Mouse (Mus musculus) bone marrow macrophage, adult 2 months (primary cell): ENCODE data around the gene Pigg. TPM values are rescaled to one million over a fixed set of nuclear protein-coding genes. Genes with fewer than 3 reads are reported as not detected.
"Not testable (repeated sequence)": the region's sequence is repeated elsewhere in the genome, so short reads cannot be mapped to it uniquely, and the experiment has no call there.

Experiments
- H3K27ac ChIP-seq: 2 replicates; pipeline ENCODE4 v1.5.1; 2012; ENCODE audit warnings: low read depth, low read length; ENCODE audit not compliant: insufficient read depth
- H3K4me1 ChIP-seq: 2 replicates; pipeline ENCODE4 v1.6.1; 2012; ENCODE audit warnings: low read length; ENCODE audit not compliant: control insufficient read depth, insufficient read depth
- H3K4me3 ChIP-seq: 2 replicates; pipeline ENCODE4 v1.5.1; 2012; ENCODE audit warnings: mild to moderate bottlenecking, low read length, moderate library complexity; ENCODE audit not compliant: insufficient read depth
- CTCF ChIP-seq: IDR thresholded peaks from 2 replicates; pipeline ENCODE4 v1.5.1; 2012; ENCODE audit warnings: low read depth, mild to moderate bottlenecking, low read length, moderate library complexity
- POLR2A ChIP-seq: IDR thresholded peaks from 2 replicates; pipeline ENCODE4 v1.6.1; 2012; ENCODE audit warnings: mild to moderate bottlenecking, low read depth, low read length, borderline replicate concordance
- polyA plus RNA-seq: library from polyadenylated mRNA; stranded (reverse); fragments of >200 nt; gene quantifications from 2 replicates; pipeline ENCODE4 v1.2.4, GENCODE M21; 2012; ENCODE audit not compliant: missing spikeins, insufficient read depth, insufficient read length

Pigg gene
- polyA plus RNA-seq, result 5.1 and 5.8 TPM in 2 replicates

- Histone ChIP-seq H3K4me3 (peak within 1 kb of the TSS; percentile 91), H3K4me1 (peaks cover 4% of the 10 kb centered on the region), H3K27ac (peak within 1 kb of the TSS; percentile 89)
- TF ChIP-seq POLR2A (peak; percentile 52; the same call in 1 of the 2 replicates), CTCF (no peak)
Measured at GRCm38 (mm10) chr5:108312224-108313064, at the start of gene Pigg. Pigg (plus strand) TSS chr5:108312609.

- Histone ChIP-seq H3K27ac (no peak overlapping the region), H3K4me3 (no peak overlapping the region), H3K4me1 (peaks cover 10% of the 10 kb centered on the region)
- TF ChIP-seq CTCF (no peak), POLR2A (no peak)
Measured at GRCm38 (mm10) chr5:108262722-108263121, 49.7 kb upstream of the Pigg start.

- not testable (repeated sequence) for H3K4me3 ChIP-seq, H3K27ac ChIP-seq
- peaks cover 14% of the 10 kb centered on the region for H3K4me1 ChIP-seq
Measured at GRCm38 (mm10) chr5:108263785-108264184, 48.6 kb upstream of the Pigg start.

- Histone ChIP-seq H3K4me3 (no peak overlapping the region), H3K27ac (no peak overlapping the region), H3K4me1 (peaks cover 16% of the 10 kb centered on the region)
- TF ChIP-seq POLR2A (no peak), CTCF (no peak)
Measured at GRCm38 (mm10) chr5:108266990-108267389, 45.4 kb upstream of the Pigg start.

DNA sequence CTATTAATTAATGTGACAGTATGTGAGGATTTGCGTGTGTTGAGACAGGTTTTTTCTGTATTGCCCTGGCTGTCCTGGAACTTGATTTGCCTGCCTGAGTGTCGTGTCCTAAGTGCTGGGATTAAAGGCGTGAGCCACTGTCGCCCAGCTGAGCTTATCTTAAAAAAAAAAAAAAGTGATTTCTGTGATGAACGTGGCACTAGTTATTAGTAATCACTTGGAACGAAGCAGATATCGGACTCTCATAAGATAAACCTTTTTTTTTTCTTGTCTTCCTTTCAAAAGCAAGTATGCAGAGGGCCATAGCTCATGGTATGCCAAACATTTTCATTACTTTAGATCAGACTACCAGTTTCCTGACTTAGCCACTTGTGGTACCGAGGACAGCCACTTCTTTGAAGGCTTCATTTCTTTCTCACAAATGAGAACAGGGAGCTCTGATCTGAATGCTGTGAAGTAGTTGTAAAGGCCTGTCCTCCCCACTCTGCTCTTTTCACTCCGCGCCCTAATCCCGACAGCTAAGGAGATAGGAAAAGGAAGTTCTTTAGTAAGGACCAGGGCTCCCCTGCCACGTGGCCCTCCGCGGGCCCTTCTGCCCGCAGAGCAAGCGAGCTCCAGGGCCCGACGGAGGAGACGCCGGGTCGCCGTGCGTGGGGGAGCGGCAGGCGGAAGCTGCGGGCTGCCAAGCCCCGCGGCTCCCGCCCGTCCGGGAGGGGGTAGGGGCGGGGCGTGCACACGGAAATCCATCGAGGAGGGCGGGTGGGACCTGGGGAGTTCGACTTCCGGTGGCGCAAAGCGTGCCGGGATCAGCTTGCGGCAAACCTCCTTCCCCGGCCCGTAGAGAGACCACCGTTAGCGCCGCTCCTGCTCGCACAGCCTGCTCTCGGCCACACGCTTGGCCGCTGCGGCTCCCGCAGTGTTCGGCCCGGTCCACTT, 44.0 kb upstream of the Pigg start, which contains the start of gene Dr1:
Gene Dr1 (plus strand): TSS at position 771 of the 936 bp plus-strand sequence.
- TF ChIP-seq CTCF (no peak), POLR2A (peak; percentile 34; the same call in 1 of the 2 replicates)
- H3K27ac ChIP-seq, result peak within 1 kb of the TSS; percentile 88
- peaks cover 27% of the 10 kb centered on the region for H3K4me1 ChIP-seq
- peak within 1 kb of the TSS; percentile 88 for H3K4me3 ChIP-seq

DNA sequence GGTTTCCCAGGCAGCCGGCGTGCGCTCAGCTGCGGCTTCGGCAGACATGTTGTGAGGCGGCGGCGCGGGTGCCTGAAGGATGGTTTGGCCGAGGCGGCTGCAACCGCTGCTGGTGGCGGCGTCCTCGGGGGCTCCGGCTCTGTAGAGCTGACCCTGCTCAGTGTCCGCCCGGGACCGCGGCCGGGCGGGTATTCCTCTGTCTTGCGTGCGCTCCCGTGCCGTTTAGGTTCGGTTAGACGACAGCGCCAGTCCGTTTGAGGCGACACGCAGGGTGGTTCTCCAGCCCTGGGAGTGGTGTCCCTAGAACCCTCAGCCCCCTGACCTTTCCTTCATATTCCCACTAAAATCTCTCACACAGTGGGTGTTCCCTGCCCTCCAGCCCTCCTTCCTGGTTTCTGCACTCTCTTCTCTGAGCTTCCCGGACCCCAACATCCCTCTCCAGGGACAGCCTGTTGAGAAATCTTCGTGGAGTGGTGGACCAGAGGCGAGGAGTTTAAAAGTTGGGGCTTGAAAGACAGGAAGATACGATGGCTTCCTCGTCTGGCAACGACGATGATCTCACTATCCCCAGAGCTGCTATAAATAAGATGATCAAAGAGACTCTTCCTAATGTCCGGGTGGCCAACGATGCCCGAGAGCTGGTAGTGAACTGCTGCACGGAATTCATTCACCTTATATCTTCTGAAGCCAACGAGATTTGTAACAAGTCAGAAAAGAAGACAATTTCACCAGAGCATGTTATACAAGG, 43.2 kb upstream of the Pigg start:
- peaks cover 27% of the 10 kb centered on the region for H3K4me1 ChIP-seq
- peak overlapping the region; percentile 88 for H3K27ac ChIP-seq
- TF ChIP-seq POLR2A (no peak), CTCF (no peak)

GRCm38 (mm10) chr5:108269811-108270151, 42.6 kb upstream of the Pigg start:
- Histone ChIP-seq H3K27ac (peak overlapping the region; percentile 88), H3K4me1 (peaks cover 29% of the 10 kb centered on the region), H3K4me3 (peak overlapping the region; percentile 88)
- TF ChIP-seq CTCF, result no peak
- no peak for TF ChIP-seq POLR2A

More for the DNA sequence above, 43.2 kb upstream of the Pigg start:
- H3K4me3 ChIP-seq, result peak overlapping the region; percentile 88

DNA sequence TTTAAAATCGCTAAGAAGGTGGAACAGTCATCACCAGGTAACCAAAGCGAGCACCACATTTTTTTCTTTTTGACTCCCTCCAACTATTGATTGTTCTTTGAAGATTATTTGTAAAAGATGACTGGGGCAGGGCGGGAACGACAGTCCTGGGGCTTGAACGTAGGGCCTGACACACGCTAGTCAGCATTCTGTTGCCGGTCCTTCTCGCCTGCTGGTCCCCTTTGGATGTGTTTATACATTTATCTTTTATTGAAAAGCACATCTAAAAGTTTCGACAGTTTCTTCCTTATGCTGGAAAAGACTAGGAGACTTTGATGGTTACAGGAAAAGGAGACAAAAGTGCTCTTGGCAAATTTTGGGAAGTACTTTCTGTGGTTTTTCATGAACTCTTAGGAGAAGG, 42.0 kb upstream of the Pigg start:
- Histone ChIP-seq H3K27ac (peak overlapping the region; percentile 39; the same call in 1 of the 2 replicates), H3K4me1 (peaks cover 26% of the 10 kb centered on the region), H3K4me3 (peak overlapping the region; percentile 88)
- TF ChIP-seq POLR2A, result no peak
- TF ChIP-seq CTCF, result no peak

DNA sequence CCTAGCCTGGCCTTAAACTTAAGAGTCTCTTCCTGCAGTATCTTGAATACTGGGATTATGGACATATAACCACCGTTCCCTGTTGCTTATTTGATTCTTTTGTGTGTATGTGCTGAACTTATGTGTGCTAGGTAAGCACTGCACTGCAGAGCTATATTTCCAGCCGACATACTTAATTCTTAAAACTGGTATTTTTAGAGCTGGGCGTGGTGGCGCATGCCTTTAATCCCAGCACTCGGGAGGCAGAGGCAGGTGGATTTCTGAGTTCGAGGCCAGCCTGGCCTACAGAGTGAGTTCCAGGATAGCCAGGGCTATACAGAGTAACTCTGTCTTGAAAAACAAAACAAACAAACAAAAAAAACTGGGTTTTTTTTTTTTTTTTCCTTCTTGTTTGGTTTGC, 41.1 kb upstream of the Pigg start:
- Histone ChIP-seq H3K4me3 (peak overlapping the region; percentile 22; the same call in 1 of the 2 replicates), H3K4me1 (peaks cover 24% of the 10 kb centered on the region)
- H3K27ac ChIP-seq, result not testable (repeated sequence)
